Mouse (Mus musculus): ENCODE data around the gene Hist1h2ae. TPM values are rescaled to one million over a fixed set of nuclear protein-coding genes. Genes with fewer than 3 reads are reported as not detected.
"Not testable (repeated sequence)": the region's sequence is repeated elsewhere in the genome, so short reads cannot be mapped to it uniquely, and the experiment has no call there.

The Hist1h2ae gene
- total RNA-seq, 2 experiments from 2014 or later: 2.9 to 3.0 TPM

- not testable (repeated sequence) for DNase-seq
These were observed 31.2 kb downstream of the Hist1h2ae start for GRCm38 (mm10) chr13:23539821-23540220.

GRCm38 (mm10) chr13:23538249-23538648 lies 32.8 kb downstream of the Hist1h2ae start:
- DNase-seq: no peak

DNA sequence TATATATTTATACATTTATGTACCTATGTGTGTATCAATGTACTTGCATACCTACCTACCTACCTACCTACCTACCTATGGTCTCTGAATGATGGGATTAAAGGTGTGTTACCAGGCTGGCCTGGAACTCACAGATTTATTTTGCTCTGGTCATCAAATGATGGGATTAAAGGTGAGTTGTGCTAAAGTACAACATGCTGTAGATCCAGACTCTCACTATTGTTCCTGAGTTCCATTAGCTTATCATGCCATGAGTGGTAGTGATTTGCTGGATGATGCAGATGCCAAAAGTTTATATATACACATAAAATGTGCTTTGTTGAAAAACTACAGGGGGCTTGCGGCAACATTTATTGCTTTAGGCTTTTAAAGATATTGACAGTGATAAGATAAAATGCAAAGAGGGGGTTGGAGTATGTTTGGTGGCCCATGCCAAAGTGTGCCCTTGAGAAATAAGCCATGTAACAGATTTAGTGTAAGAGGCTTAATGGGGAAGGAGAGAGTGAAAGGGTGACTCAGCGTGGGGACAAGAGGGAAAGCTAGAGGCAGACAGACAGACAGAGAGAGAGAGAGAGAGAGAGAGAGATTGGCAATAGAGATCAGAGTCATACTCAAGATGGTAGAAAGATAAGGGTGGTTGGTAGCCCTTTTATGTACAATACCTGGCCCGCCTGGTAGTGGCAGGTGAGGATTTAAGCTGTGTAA lies 33.9 kb downstream of the Hist1h2ae start:
- DNase-seq: no peak

- no peak for DNase-seq
These were observed 34.8 kb downstream of the Hist1h2ae start for GRCm38 (mm10) chr13:23536076-23536822.

- peak; percentile 89 to 94 for DNase-seq
These were observed 35.6 kb downstream of the Hist1h2ae start, which contains the start of gene Hist1h3g for GRCm38 (mm10) chr13:23535137-23536075. TSS of gene Hist1h3g (plus strand) at chr13:23535422.

DNA sequence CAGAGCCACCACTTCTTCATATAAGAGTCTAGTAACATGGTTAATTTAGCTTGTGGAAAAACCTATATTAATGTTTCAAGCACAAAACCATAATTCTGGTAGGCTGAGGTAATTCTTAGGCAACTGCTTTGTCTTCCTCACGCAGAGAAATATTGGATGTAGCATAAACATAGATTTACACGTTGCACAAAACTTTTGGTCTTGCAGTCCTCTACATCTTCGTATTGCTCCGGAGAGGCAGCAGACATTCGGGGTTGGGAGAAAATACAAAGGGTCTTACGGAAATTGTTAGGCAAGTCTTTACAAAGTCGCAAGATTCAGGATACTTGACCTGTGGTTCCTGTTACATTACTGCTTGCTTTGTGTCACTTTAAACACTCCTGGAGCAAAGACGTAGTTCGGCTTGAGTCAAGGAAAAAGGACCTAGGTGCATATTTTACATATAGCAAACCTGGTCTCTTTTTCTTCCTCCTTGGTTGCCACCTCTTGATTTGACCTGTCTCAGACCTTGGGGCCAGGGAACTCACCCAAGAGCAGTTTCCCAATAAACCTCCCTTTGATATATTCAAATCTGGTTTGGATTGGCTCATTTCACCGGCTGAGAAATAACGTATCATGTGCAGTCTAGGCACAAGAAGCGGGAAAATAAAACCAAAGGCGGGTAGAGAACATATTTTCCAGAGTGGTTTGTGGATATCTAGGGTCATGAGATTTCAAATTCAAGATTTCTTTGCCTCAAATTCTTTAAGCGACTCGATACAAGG lies 36.5 kb downstream of the Hist1h2ae start:
- peak in 1 of 2 experiments; percentile 20 for DNase-seq

DNA sequence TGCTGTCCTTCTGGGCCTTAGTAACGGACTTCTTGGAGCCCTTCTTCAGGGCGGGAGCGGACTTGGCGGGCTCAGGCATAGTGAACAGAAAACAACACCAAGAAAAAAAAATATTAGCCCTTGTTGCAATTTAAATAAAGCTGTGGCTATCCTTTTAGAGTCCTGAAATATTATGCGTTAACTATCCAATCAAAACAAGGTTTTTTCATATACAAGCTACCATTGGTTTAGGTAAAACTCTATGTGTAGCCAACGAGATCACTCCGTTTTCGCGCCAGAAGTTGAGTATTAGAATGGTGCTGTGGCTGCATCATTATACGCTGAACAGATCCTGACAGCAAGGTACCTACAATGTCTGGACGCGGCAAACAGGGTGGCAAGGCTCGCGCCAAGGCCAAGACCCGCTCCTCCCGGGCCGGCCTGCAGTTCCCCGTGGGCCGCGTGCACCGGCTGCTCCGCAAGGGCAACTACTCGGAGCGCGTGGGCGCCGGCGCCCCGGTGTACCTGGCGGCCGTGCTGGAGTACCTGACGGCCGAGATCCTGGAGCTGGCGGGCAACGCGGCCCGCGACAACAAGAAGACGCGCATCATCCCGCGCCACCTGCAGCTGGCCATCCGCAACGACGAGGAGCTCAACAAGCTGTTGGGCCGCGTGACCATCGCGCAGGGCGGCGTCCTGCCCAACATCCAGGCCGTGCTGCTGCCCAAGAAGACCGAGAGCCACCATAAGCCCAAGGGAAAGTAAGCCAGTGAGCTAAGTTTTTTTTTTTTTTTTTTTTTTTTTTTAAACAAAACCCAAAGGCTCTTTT lies 37.3 kb downstream of the Hist1h2ae start, which contains the start of gene Hist1h2af:
Hist1h2af (plus strand) TSS at position 347 of the 808 bp plus-strand sequence.
- DNase-seq: peak; percentile 50 to 59

DNA sequence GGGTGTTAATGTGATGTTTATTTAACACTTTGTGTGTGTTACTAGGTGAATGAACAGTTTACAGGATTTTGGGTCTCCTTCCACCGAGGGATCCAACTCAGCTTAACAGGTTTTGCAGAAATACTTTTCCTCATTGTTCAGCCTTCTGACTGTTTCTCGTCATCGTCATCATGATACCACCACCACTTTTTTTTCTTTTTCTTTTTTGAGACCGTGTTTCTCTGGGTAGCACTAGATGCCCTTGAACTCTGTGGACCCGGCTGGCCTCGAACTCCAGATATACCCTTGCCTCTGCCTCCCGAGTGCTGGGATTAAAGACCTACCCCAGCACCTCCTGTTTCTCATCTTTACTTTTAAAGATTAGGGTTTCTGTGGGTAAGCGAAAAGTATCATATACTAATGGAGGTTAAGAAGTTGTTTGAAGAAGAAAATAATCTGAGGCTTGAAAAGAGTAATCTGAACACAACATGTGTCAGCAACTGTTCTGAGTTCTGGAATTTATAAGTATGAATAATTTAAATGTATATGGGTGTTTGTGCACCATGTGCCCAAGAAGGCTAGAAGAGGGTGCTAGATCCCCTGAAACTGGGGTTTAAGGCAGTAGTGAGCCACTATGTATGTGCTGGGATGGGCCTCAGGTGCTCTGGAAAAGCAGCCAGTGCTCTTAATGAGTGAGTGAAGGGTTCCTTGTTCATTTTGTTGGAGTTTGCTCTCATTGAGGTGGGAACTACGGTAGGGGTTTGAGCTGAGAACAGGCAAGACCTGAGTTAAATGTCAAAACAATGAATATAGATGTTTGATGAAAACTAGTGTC lies 38.6 kb downstream of the Hist1h2ae start:
- no peak for DNase-seq

DNA sequence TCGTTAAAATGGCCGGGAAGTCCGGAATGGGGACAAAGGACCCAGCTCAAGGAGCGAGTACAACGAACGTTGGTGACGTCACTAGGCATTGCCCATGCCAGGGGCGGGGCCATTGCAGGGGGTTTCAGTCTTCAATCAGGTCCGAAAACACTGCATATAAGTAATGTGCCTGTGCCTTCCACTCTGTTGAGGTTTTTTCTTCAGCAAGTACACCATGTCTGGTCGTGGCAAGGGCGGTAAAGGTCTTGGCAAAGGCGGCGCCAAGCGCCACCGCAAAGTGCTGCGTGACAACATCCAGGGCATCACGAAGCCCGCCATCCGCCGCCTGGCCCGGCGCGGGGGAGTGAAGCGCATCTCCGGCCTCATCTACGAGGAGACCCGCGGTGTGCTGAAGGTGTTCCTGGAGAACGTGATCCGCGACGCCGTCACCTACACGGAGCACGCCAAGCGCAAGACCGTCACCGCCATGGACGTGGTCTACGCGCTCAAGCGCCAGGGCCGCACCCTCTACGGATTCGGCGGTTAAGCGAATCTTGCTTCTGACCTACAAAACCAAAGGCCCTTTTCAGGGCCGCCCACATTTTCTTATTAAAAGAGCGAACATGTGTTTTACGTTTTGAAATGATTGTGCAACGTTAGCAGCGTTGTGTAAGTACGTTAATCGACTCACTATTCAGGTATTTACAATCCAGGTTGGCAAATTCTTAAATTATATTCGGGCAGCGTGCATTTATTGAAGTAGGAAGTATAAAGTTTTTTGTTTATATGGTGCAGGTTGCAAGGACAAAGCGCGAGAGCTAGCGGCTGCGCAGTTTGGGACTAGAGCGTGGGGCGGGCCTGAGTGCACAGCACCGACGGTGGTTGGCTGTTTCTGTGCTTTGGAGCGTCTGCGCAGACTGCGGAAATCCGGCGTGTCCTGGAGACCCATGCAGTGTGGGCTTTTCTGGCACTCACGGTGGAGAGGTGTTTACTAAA lies 39.8 kb downstream of the Hist1h2ae start, which contains the start of gene Hist1h4h:
Hist1h4h (plus strand) TSS at position 150 of the 975 bp plus-strand sequence.
- peak; percentile 98 to 99 for DNase-seq

DNA sequence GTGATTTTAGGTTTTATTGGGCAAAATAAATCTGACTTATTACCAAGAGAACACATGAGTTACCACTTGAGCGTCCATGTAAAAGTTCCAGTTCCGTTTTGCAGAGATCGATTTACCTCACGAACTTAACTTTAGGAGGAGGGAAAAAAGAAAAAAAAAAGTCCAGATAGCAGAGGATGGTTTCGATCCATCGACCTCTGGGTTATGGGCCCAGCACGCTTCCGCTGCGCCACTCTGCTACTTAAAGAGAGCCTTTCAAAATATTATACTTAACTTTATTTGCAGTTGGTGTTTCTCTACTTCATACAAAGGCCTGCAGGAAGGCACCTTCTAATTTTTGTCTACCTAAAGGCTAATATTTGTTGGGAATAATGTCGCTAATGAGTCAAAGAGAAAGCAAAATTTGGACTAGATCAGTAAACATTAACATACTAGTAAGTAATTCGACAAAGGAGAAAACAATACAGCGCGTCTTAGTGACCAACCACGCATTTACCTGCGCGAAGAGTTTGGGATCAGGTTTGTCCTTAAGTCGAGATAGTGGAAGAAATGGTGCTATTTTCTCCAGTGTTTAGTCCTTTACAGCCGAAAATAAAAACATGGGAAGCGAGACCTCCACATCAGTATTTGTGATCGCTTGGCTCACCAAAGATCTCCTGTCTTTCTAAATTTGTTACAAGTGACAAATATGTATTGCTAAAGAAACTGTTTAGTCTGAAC lies 40.7 kb downstream of the Hist1h2ae start:
- DNase-seq: peak; percentile 75 to 89

DNA sequence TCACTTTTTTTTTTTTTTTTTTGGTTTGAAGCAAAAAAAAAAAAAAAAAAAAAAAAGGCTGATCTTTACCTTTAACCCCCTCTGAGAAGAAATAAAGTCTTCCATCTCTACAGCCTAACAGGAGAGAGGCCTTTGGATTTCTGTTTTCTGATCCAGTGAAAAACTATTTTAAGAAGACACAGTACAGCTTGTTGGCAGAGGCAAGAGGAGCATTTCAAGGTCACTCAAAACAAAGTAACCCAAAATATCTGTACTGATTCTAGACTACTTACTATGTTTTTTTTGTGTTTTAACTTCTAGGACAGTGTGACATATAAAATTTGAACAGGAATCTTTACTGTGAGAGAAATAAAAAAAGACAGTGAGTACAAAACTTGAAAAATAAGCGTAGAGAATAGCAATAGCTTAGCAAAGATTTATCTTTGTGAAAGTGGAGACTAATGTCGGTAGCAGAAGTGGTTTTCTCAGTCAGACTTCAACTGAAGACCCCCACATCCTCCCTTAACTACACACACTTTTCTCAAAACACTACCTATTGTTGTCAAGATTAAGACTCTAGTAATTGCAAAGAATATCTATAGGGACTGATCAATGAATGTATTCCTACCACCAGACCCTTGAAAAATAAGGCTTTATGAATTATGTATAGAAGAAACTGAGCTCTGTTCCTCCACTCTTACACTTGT lies 41.4 kb downstream of the Hist1h2ae start:
- DNase-seq: no peak

DNA sequence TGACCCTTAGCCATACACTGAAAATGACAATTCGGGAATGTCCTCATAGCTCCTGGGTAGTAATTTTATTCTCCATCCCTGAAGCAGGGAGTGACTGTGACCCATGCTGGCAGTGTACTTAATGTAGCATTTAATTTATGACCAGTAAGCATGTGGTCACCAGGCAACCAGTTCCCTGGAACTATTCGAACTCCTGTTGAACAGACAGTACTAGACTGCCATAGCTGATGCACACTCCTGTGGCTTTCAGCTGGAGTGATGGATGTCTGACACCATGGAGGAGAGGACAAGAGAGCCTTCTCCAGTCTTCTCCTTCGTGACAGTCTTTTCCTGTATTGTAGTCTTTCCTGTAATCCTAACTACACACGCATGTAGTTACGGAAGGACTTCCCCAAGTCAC lies 42.0 kb downstream of the Hist1h2ae start:
- no peak for DNase-seq

GRCm38 (mm10) chr13:23526312-23526711 lies 44.7 kb downstream of the Hist1h2ae start:
- DNase-seq: peak; percentile 90 to 97

- DNase-seq: no peak
These were observed 45.1 kb downstream of the Hist1h2ae start for GRCm38 (mm10) chr13:23525901-23526300.

GRCm38 (mm10) chr13:23524654-23525053 lies 46.4 kb downstream of the Hist1h2ae start:
- DNase-seq: peak; percentile 74 to 84

DNA sequence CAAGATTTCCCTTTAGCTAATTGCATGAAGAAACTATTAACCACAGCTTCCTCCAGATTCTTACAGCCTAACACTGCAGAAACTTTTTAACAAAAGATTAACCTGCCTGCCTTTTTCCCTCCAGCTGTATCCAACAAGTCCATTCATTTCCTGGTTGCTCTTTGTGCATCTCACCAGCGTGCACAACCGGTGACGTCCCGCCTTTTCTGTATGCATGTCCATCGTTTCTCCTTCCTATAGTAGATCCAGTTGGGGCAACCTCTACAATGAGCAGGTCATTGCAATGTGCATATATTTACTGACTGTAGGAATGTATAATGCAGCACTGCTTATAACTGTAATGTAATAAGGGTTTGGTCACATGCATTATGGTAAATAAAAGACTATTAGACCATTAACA lies 47.0 kb downstream of the Hist1h2ae start:
- no peak for DNase-seq

DNA sequence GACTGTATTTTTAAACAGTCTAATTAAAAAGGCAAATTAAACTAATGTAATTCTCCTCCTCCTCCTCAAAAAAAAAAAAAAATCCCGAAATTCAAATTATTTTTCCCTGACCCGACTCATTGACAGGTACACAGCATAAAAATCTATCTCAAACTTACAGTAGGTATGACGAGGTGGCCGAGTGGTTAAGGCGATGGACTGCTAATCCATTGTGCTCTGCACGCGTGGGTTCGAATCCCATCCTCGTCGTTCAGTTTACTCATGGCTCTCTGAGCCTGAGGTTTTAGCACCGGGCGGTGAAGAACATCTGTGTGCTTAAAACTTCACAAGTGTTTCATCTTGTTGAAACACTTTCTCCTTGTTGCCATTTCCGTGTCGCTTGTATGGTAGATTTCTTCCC lies 49.3 kb downstream of the Hist1h2ae start:
- peak; percentile 81 to 89 for DNase-seq
